Mouse (Mus musculus): ENCODE results near the gene Ctnnal1.

The Ctnnal1 gene

DNA sequence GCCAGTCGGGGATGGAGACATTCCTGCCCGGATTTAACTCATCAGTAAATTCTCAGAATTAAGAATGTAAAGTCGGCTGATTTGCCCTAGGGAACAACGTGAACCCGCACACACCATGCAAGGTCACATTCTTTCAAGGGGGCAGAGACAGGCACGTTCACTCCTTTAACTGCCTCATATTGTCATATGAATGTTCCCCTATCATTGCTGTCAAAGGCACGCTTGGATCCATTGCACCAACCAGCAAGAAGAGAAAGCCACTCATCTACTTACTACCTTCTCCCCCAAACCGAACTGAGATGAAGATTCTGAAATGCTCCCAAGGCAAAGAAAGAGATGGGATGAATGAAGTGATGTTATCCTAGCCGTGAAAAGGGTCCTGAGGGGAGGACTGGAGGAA is 6.3 kb downstream of the Ctnnal1 start:
- DNase-seq = no peak

DNA sequence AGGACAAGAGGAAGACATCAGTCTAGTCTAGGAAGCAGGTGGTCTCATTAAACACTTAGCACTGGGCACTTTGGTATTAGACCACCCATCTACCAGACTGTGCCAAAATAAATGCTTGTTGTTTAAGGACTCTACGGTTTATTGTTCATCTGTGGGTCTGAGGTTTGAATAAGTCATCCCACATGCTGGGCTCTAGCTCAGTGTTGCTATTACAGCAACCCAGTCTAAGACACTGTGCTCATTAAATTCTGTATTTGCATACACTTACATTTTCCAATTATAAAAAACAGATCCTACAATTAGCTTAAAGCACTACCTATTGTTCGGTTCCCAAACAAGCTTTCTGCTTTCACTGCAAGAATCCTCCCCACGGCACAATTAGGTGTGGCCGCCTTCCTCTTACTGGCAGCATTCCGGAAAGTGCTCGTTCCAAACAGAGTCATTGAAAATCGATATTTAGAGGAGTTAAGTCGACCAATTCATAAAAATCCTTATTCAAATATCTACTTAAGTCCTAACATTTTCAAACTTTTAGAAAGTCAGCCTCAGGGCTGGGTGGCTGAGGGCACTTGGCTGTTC is 8.5 kb downstream of the Ctnnal1 start:
- DNase-seq = no peak

DNA sequence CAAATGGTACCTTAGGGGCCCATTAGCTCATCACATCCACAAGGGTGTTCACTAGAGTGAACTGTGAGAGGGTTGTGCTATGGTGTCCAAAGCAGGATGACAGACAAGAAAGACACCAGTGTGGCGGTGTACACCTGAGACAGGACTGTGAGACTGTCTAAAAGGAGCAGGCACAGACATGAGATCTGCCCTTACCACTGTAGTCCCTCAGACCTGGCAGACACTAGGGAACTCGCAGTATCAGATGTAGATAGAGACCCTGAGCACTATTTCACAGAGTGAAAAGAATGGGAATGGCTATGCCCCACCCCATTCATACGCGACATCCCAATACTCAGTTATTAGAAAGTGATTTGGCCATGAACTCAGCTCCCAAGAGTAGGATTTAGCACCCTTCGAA is 9.1 kb downstream of the Ctnnal1 start:
- DNase-seq = no peak

DNA sequence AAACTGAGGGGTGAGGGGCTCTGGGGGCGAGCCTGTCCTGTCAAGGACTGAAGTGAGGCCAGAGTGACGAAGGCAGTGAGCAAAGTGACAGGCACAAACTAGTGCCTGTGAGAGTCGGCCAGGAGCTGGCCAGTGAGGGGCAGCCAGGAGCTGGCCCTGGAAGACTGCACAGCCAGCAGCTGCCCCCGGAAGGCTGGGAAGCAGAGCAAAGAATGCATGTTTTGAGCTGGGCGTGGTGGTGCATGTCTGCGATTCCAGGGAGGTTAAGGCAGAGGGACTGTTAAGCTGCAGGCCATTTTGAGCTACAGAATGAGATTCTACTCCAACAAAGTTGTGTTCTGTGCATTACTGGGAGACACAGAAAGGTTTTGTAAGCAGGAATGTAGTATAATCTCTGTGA is 14.3 kb downstream of the Ctnnal1 start:
- DNase-seq = peak; percentile 43

DNA sequence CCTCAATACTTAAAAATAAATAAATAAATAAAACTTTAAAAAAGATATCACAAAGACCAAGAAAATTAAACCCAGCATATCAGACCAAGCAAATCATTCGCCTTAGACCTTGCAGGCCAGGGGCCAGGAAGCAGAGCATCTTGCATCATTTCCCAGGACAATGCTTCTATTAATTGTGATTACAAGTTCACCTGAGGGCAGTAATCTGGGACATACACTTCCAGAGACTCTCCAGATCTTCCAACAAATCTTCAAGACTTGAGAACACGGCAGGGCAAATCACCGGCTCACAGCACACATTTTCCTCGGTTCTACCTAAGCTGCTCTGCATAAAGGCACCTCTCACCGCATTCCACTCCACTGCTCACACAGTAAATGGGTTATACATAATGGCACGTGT is 16.9 kb downstream of the Ctnnal1 start:
- DNase-seq = no peak

DNA sequence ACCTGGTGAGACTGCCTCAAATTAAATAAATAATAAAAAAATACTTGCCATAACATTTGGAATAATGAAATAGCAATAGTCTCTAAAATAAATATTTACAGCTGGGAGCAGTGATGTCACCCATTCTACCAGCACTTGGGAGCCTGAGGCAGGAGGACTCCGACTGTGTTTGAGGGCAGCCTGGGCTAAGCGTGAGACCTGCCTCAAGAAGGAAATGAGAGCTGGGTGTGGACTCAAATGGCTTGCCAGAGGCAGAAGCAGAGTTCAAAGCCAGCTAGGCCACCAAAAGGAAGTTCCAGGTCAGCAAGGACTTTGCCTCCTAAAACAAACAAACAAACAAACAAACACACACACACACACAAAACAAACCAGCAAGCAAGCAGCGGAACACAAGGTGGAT is 17.6 kb downstream of the Ctnnal1 start:
- DNase-seq = no peak

DNA sequence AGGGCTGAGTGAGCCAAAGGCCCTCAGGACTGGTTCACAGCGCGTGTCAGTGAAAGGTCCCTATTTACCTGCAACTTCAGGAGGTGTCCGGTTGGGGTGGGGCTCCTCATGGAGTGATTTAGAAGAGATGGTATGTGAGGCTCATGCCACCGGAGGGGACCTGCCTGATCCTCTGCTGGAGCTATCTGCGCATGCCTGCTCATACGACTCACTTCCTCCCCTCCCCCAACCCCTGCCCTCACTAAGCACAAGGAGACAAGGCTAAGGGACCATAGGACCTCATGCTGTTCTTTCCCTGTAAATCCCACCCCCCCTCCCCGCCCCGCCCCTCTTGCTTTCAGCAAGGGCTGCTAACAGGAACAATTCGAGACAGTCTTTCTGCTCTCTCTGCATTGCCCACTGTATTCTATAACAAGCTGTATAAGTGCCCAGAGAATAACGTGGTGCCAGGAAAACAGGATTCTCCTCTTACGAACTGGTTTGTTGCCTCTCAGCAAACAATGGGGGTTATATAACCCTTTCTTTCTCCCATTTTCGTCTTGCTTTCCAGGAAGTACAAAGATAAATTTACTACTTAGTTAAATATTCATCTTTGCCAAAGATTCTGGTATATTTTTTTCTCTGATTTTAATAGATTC is 19.0 kb downstream of the Ctnnal1 start:
- no peak for DNase-seq

DNA sequence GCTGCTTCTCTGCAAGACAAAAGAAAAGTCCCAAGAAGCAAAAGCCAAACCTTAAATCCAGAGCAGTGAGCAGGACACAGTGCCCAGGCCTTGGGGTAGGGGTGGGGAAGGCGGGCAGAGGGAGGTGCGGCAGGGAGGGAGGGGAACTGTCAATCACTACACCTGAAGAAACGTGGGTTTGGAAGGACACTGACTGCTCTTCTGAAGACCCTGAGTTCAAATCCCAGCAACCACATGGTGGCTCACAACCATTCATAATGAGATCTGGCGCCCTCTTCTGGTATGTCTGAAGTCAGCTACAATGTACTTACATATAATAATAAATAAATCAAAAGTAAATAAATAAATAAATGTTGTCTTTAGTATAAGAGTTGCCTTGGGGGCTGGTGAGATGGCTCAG is 20.1 kb downstream of the Ctnnal1 start:
- DNase-seq = no peak

DNA sequence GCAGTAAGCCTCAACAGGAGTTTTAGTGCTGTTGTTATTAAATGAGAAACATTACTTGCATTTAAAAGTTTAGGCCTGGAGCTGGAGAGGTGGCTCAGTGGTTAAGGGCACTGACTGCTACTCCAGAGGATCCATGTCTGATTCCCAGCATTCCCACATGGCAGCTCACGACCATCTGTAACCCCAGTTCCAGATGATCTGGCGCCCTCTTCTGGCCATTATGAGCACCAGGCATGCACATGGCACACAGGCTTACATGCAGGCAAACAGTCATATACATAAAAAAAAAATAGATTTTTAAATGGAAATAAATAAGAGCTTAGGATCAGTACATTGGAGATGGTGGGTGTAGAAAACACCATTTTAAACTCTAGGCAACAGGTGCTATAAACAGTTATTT is 21.0 kb downstream of the Ctnnal1 start:
- no peak for DNase-seq

DNA sequence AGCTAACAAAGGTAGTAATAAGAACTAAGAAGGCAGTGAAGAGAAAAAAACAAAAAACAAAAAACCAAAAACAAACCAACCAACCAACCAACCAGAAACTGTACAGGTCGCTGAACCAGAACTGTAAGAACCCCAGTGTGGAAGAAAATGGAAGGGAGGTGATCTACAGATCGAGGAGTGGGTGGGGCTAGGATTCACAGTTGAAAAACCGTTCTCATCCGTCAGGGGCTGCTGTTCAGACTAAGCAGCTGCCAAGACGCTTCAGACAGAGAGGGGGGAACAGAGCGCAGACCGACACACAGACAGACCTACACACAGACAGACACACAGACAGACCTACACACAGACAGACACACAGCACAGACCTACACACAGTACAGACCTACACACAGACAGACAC is 22.5 kb downstream of the Ctnnal1 start:
- no peak for DNase-seq

DNA sequence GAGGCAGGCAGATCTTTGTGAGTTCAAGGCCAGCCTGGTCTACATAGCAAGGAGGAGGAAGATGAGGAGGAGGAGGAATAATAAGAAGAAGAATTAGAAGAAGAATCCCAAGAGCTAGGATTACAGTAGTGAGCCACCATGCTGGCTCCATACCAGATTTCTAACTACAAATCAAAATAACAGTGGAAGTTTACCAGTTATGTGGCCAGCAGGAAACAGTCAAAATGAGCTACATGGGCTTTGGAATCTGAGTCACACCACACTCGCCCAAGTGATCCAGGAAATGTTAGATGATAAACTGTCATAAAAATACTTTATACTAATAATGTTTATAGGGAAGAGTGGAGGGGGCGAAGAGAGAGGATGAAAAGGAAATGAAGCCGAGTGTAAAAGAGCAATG is 24.7 kb downstream of the Ctnnal1 start:
- no peak for DNase-seq

DNA sequence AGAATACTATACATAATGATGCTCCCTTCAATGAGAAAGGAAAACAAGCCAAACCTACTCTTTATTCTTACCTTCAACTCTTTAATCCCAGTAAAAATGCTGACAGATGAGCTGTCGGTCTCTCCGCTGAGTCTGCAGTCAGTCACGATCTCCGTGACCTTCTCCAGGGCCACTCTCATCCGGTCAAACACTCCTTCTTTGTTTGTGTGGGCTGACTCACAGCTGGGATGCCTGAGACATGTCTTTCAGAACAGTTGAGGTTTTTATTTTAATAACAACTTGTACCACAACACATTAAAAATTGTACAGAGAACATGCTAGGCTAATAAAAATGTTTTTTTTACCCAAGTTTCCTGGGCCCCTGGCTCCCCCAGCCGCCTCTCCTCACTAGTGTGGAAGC is 27.3 kb downstream of the Ctnnal1 start:
- no peak for DNase-seq

DNA sequence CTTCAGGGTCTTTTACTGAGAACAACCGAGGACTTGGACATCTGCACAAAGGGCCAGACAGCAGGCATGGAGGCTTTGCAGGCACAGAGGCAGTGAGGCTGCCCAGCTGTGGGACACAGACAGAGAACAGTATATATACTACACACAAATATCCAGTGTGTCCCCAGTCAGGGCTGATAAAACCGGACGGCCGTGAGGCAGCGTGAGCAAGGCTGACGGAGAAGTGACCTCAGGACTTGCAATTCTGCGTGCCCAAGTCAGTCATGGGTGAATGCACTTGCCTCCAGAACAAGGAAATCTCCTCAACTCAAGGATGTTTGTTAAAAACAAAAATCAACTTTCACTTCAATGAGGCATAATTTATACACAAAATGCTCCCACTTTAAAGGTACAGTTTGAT is 33.0 kb downstream of the Ctnnal1 start:
- DNase-seq = no peak

DNA sequence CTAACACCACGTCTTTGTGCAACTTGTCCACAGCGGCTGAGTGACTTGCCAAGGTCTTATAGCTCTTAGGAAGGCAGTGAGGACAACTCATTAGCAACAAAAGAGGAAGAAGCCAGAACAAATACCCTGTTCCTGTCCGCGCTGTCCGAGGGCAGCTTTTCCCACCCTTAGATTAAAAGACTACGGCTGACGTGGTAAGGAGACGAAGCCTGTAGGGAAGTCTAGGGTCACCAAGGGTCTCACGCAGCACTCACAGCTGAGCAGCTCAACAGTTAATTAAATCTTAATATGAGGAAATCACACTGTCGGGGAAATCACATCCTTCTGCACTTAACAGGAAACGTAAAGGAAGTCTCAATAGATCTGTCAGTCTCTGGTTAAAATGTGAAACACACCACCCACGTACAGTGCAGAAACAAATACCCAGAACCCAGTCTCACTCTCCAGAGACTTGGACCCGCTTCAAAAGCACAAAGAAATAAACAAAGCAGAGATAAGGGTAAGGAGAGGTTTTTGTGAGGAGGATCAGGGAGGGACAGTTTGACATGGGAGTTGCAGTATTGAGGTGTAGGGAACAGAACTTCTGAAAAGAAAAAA is 33.9 kb downstream of the Ctnnal1 start:
- DNase-seq = no peak

DNA sequence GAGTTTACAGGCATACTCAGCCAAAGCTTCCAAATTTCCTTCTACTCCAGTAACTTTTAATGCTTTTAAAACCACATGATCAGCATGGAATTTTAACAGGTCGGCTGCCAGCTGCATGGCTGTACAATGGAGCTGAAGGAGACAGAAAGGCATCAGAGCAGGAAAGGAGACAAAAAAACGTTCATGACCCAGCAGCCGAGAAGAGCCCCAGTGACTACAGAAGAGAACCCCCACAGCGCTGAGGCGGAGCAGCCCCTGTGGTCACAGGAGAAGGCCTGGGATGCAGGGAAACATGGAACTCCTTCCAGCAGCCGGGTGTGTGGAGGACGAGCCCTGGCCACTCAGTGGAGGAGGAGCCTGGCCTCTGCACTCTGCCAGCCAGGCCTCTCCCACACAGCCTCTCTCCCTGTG is 35.5 kb downstream of the Ctnnal1 start:
- peak; percentile 33 for DNase-seq

DNA sequence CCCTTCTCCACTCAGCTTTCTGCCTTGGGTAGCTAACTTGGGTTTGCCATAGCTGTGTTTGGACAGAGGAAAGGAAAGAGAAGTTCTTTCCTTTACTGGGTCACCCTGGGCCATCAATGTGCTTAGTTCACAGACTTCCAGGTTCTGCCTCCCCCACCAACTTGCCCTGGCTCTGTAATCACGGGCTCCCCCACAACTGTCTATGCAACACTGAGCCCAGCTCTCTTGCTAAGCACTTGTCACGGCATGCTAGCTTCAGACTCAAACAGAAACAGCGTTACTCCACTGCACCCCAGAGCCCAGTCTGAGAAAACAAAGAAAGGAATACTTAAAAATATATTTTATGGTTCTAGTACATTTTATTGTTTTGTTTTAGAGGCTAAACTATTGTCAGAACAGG is 36.1 kb downstream of the Ctnnal1 start:
- no peak for DNase-seq

DNA sequence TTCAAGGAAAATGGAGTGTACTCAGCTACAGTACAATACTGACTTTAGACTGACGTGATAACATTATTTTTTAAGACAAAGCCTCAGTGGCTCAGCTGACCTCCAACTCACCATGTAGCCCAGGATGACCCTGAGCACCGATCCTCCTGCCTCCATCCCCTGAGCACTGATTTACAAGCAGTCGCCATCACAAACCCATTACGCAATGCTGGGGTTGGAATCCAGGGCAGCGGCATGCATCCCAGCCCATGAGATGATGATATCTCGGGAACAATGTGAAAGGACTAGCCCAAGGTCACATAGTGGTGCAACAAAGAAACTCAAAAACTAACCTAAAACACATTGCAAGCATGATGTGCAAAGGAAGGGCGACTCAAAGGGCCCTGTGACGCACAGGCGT is 40.8 kb downstream of the Ctnnal1 start:
- no peak for DNase-seq

DNA sequence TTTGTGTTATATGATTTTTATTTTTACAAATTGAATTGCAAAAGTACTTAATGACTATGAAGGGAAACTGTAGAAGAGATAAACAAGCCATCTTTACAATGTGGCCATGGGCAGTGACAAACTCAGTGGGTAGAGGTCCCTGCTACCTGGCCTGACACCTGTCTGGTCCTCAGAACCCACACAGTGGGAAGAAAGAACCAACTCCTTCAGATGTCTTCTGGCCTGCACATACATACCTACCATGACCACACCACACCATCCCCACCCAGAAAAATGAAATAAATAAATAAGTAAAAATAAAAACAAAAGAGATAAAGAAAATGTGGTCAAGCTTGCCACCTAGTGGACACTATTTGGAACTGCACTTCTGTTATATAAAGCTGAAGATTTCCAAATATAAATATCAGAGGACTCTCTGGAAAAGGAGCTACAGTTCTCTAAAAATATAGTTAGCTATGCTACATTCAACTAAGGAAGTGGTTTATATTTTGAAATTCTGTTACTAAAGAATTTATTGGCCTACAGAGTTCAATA is 44.9 kb downstream of the Ctnnal1 start:
- DNase-seq = peak; percentile 21

DNA sequence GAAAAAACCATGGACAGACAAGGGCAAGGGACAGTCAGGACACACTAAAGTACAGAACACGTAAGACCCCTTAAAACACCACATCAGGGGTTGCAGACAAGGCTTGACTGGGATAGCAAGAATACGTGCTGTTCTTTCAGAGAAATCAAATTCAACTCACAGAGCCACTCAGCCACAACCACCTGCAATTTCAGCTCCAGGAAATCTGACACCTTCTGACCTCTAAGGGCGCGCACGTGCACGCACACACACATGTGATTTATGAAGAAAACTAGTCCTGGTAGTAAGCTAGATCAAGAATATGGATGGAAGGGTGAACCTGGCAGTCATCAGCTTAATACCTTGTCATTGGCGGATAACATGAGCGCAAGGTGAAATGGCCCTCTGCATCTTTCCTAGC is 49.9 kb downstream of the Ctnnal1 start:
- DNase-seq = no peak

DNA sequence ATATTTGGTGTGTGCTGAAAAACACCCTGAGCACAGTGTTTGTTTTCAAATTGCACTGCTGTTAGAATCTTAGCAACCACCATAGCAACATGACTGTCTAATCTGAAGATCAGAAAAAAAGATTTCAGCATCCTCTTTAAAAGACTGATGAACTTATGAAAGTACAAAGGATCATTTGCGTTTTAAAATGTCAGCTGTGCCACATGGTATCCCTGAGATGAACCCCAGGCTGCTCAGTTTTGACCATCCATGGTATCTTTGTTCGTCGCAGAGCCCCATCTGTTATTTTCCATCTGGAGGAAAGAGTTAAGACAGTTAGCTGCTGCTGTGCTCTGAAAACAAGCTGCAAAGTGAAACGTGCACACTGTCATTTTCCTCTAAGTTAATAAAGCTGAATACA is 52.9 kb downstream of the Ctnnal1 start:
- no peak for DNase-seq

DNA sequence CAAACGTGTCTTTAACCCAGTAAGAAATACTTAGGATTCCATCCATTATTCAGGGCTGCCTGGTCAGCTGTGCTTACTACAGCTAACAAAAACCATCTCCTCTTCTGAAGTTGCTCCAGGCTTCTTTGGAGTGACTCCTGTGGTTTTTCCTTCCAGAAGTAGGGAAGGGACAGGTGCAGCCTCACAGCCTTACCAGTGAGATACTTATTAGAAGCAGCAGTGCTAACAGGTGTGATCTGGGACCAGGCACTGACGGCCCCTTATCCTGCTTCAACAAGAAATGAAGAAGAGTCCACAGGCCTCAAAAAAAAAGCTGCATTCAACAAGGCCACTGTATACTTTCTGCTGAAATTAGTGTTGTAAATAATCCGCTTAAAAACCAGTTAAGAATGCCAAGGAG is 53.3 kb downstream of the Ctnnal1 start:
- no peak for DNase-seq

DNA sequence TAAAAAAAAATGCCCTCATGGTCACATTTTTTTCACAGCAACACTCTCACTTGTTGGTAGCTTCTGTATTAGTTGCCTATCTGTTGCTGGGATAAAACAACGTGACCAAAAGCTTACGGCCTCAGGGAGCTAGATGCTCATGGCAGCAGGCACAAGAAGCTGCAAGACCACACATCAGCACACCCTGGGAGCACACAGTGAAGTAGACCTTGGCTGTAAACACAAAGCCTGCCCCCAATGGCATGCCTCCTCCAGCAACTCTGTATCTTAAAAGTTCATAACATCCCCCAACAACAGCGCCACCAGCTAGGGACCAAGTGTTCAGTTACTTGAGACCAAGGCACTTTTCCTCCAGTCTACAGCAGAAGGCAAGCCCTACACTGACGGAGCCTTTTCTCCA is 55.9 kb downstream of the Ctnnal1 start:
- DNase-seq = no peak

DNA sequence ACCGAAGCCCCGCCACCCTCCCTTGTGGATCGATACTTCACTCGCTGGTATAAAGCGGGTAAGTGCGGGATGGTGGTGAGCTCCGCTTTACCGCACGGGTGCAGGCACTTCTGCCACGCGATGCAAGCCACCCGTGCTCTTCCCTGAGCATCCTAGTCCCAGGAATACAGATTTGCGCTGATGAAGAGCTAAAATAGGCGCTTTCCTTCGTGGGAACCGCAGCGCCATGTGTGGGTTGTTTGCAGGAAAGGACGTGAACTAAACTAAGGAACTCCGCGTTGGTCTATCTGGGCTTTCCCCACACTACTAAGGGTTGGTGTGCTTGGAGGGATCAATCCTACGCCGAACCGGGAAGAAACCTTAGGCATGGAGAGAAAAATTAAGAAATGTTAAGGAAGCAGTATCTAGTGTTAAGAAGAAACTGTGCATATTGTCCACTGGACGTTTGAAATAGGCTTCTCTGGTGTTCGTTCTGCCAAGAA is 62.3 kb downstream of the Ctnnal1 start:
- no peak for DNase-seq

DNA sequence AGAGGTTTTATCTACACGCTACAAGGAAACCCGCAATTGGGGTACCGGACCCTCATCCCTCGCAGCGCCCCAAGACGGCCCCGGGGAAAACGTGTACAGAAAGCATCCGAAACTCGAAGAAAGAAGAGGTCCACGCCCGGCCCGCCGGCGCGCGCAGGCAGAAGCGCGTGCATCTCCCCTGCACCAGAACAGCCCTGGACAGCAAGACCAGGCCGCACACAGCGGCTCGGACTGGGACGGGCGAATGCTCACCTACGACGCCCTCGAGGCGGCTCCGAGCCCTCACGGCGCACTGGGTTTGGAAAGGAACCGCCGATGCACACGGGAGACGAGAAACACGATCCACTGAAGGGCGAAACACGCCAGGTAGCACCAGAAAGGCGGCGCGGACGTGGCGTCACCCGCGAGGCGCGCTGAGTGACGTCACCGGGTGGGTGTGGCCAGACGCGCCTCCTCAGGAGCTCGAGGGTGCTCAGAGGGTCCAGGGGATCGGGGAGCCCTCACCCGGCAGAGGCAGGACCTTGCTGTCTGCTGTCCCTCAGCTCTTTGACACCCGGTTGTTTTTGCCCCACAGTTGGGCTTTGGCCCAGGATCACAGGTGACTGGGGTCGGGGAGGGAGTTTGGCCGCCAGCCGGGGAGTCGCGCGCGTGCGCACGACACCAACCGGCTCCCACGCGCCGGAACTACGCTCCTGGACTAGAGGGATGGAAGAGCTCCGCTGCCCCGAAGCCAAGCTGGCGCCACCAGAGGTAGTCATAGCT is 62.9 kb downstream of the Ctnnal1 start, which contains the start of the genes Elp1 and Fam206a:
Gene Elp1, minus strand, starts transcription at position 425 of the 762 bp plus-strand sequence.
Gene Fam206a, plus strand, starts transcription at position 439 of the 762 bp plus-strand sequence.
- DNase-seq = peak; percentile 95

All from lung, postnatal 10 days (tissue).